Mouse (Mus musculus) C2C12 (cell line): ENCODE measurements around the gene Il23a. TPM values are rescaled to one million over a fixed set of nuclear protein-coding genes. Genes with fewer than 3 reads are reported as not detected.
A peak's percentile ranks its signal among the peaks of the same experiment; 100 is the strongest.
"Not testable (repeated sequence)": the region's sequence is repeated elsewhere in the genome, so short reads cannot be mapped to it uniquely, and the experiment has no call there.

Source experiments
- H3K27me3 ChIP-seq: one replicate; pipeline ENCODE4 v1.6.1; 2011; ENCODE audit not compliant: control insufficient read depth, insufficient read depth, insufficient read length
- H3K36me3 ChIP-seq: one replicate; pipeline ENCODE4 v1.6.1; 2011; ENCODE audit not compliant: control insufficient read depth, insufficient read depth
- H3K4me3 ChIP-seq: one replicate; pipeline ENCODE4 v1.5.1; 2011; ENCODE audit warnings: mild to moderate bottlenecking, control low read depth; ENCODE audit not compliant: poor library complexity, insufficient read depth, severe bottlenecking
- H3K79me2 ChIP-seq: one replicate; pipeline ENCODE4 v1.6.1; 2011; ENCODE audit not compliant: control insufficient read depth, insufficient read depth
- H3K79me3 ChIP-seq: one replicate; pipeline ENCODE4 v1.6.1; 2011; ENCODE audit warnings: low read depth, control low read depth
- H3ac ChIP-seq: one replicate; pipeline ENCODE3; 2011; ENCODE audit warnings: low read depth; ENCODE audit not compliant: control insufficient read depth, insufficient read length
- CEBPB ChIP-seq: IDR thresholded peaks from one replicate; pipeline ENCODE4 v1.6.1; 2011; ENCODE audit warnings: low read depth, mild to moderate bottlenecking, control low read depth, moderate library complexity
- CTCF ChIP-seq: IDR thresholded peaks from one replicate; pipeline ENCODE4 v1.5.1; 2011; ENCODE audit not compliant: control insufficient read depth, insufficient read depth, insufficient read length
- FOSL1 ChIP-seq: IDR thresholded peaks from one replicate; pipeline ENCODE4 v1.8.0; 2011; ENCODE audit warnings: mild to moderate bottlenecking, low read length; ENCODE audit not compliant: poor library complexity, insufficient read depth, severe bottlenecking
- MAX ChIP-seq: IDR thresholded peaks from one replicate; pipeline ENCODE4 v1.6.1; 2011; ENCODE audit warnings: mild to moderate bottlenecking, control low read depth
- MYOD1 ChIP-seq: IDR thresholded peaks from one replicate; pipeline ENCODE4 v1.6.1; 2011; ENCODE audit warnings: low read depth; ENCODE audit not compliant: control insufficient read depth, insufficient read length
- MYOG ChIP-seq: IDR thresholded peaks from one replicate; pipeline ENCODE4 v1.6.1; 2011; ENCODE audit not compliant: control insufficient read depth, insufficient read length; ENCODE audit errors: extremely low read depth
- USF1 ChIP-seq: IDR thresholded peaks from one replicate; pipeline ENCODE4 v1.6.1; 2011; ENCODE audit warnings: low read depth, mild to moderate bottlenecking, control low read depth, moderate library complexity
- polyA plus RNA-seq: library from polyadenylated mRNA; unstranded; fragments of >200 nt; fragmentation: generic; extraction: Trizol; gene quantifications from one replicate; pipeline ENCODE4 v1.2.1, GENCODE M21; 2012; ENCODE audit warnings: missing spikeins

Il23a gene
- polyA plus RNA-seq, 1 experiment, result not detected

GRCm38 (mm10) chr10:128262300-128262699 is 36.3 kb downstream of the Il23a start:
- no peak overlapping the region for H3K4me3 ChIP-seq
- no peaks in the 10 kb centered on the region for H3K79me2 ChIP-seq
- no peak for TF ChIP-seq MAX
- H3K36me3 ChIP-seq, result no peaks in the 10 kb centered on the region
- no peak overlapping the region for H3ac ChIP-seq
- H3K27me3 ChIP-seq, result no peaks in the 10 kb centered on the region
- no peaks in the 10 kb centered on the region for H3K79me3 ChIP-seq

- H3K79me3 ChIP-seq, H3K36me3 ChIP-seq, H3K27me3 ChIP-seq, H3K79me2 ChIP-seq, H3K4me3 ChIP-seq, H3ac ChIP-seq: not testable (repeated sequence)
These were observed 38.2 kb downstream of the Il23a start for GRCm38 (mm10) chr10:128260376-128260775.

GRCm38 (mm10) chr10:128259946-128260345 is 38.6 kb downstream of the Il23a start:
- Histone ChIP-seq H3K4me3 (no peak overlapping the region), H3K79me2 (no peaks in the 10 kb centered on the region), H3ac (no peak overlapping the region), H3K27me3 (no peaks in the 10 kb centered on the region), H3K79me3 (no peaks in the 10 kb centered on the region), H3K36me3 (no peaks in the 10 kb centered on the region)
- TF ChIP-seq FOSL1 (no peak), CTCF (no peak), MAX (no peak), MYOD1 (no peak), MYOG (no peak), CEBPB (no peak), USF1 (no peak)

GRCm38 (mm10) chr10:128258953-128259352 is 39.6 kb downstream of the Il23a start:
- Histone ChIP-seq H3K27me3 (no peaks in the 10 kb centered on the region), H3K36me3 (no peaks in the 10 kb centered on the region), H3K4me3 (no peak overlapping the region), H3ac (no peak overlapping the region), H3K79me3 (no peaks in the 10 kb centered on the region), H3K79me2 (no peaks in the 10 kb centered on the region)
- no peak for TF ChIP-seq MYOG
- TF ChIP-seq FOSL1, result no peak
- TF ChIP-seq CEBPB, result no peak
- no peak for TF ChIP-seq MYOD1
- no peak for TF ChIP-seq MAX
- no peak for TF ChIP-seq CTCF

GRCm38 (mm10) chr10:128256328-128256727 is 42.2 kb downstream of the Il23a start:
- TF ChIP-seq CEBPB, result no peak
- no peak for TF ChIP-seq CTCF
- peak; percentile 43 for TF ChIP-seq USF1
- TF ChIP-seq MAX, result peak; percentile 88
- TF ChIP-seq FOSL1, result peak; percentile 88
- no peak for TF ChIP-seq MYOG
- TF ChIP-seq MYOD1, result no peak
- Histone ChIP-seq H3K79me2 (no peaks in the 10 kb centered on the region), H3K36me3 (peaks cover 18% of the 10 kb centered on the region)

GRCm38 (mm10) chr10:128255925-128256324 is 42.6 kb downstream of the Il23a start:
- Histone ChIP-seq H3K36me3 (peaks cover 22% of the 10 kb centered on the region), H3K27me3 (no peaks in the 10 kb centered on the region), H3ac (no peak overlapping the region), H3K79me3 (no peaks in the 10 kb centered on the region), H3K79me2 (no peaks in the 10 kb centered on the region), H3K4me3 (no peak overlapping the region)
- no peak for TF ChIP-seq MAX
- peak; percentile 9 for TF ChIP-seq CEBPB

More at GRCm38 (mm10) chr10:128256328-128256727, 42.2 kb downstream of the Il23a start:
- no peaks in the 10 kb centered on the region for H3K27me3 ChIP-seq
- H3ac ChIP-seq, result no peak overlapping the region
- no peaks in the 10 kb centered on the region for H3K79me3 ChIP-seq
- no peak overlapping the region for H3K4me3 ChIP-seq

GRCm38 (mm10) chr10:128253677-128254255 is 44.8 kb downstream of the Il23a start, which contains the start of gene Apon:
Gene Apon, plus strand, starts transcription at chr10:128254096.
- Histone ChIP-seq H3ac (no peak within 1 kb of the TSS), H3K36me3 (peaks cover 42% of the 10 kb centered on the region), H3K27me3 (no peaks in the 10 kb centered on the region), H3K4me3 (no peak within 1 kb of the TSS), H3K79me3 (no peaks in the 10 kb centered on the region), H3K79me2 (no peaks in the 10 kb centered on the region)
- TF ChIP-seq CTCF, result no peak
- peak; percentile 65 for TF ChIP-seq CEBPB
- no peak for TF ChIP-seq MAX
- TF ChIP-seq MYOG, result no peak
- no peak for TF ChIP-seq USF1
- TF ChIP-seq MYOD1, result no peak
